Mouse (Mus musculus) macrophage (primary cell): ENCODE results near the gene Abhd17a. TPM values are rescaled to one million over a fixed set of nuclear protein-coding genes. Genes with fewer than 3 reads are reported as not detected.
A peak's percentile ranks its signal among the peaks of the same experiment; 100 is the strongest.

Experiments used
- H3K27ac ChIP-seq: fragments of 350-480 bp; formaldehyde crosslinking; 2 replicates; pipeline ENCODE4 v1.9.0; 2021
- H3K36me3 ChIP-seq: fragments of 350-480 bp; formaldehyde crosslinking; 2 replicates; pipeline ENCODE4 v1.9.0; 2021; ENCODE audit errors: inconsistent target
- H3K4me3 ChIP-seq: fragments of 350-480 bp; formaldehyde crosslinking; 2 replicates; pipeline ENCODE4 v1.9.0; 2021; ENCODE audit errors: inconsistent target
- H3K79me2 ChIP-seq: fragments of 350-480 bp; formaldehyde crosslinking; 2 replicates; pipeline ENCODE4 v1.9.0; 2021; ENCODE audit errors: inconsistent target
- WGBS: methylation state at CpG from one replicate; pipeline ENCODE4 v1.1.7; 2026; ENCODE audit warnings: inconsistent platforms; ENCODE audit not compliant: missing documents; 5-methylcytosine and 5-hydroxymethylcytosine counted together
- polyA plus RNA-seq: library from polyadenylated mRNA; stranded (reverse); fragments of 250-400 nt; gene quantifications from 3 replicates; pipeline ENCODE4 v1.2.4, GENCODE M21; 2018; ENCODE audit warnings: inconsistent platforms

The Abhd17a gene
- polyA plus RNA-seq, 1 experiment from 2014 or later: 11.7 TPM

GRCm38 (mm10) chr10:80576351-80577194, 13.6 kb downstream of the Abhd17a start:
- Histone ChIP-seq H3K36me3 (no peaks in the 10 kb centered on the region), H3K4me3 (peak overlapping the region; percentile 62), H3K27ac (no peak overlapping the region), H3K79me2 (peaks cover 47% of the 10 kb centered on the region)
- WGBS: under 1% methylated on average over 79 of the region's 96 CpGs

- no peak overlapping the region for H3K27ac ChIP-seq
- peaks cover 54% of the 10 kb centered on the region for H3K79me2 ChIP-seq
- H3K36me3 ChIP-seq: no peaks in the 10 kb centered on the region
- WGBS: 16% methylated on average over 17 of the region's 17 CpGs
- H3K4me3 ChIP-seq: peak overlapping the region; percentile 62
Observed at GRCm38 (mm10) chr10:80575925-80576324, 14.2 kb downstream of the Abhd17a start.

GRCm38 (mm10) chr10:80574896-80575295, 15.2 kb downstream of the Abhd17a start:
- H3K36me3 ChIP-seq: no peaks in the 10 kb centered on the region
- no peak overlapping the region for H3K27ac ChIP-seq
- 87% methylated on average over 3 of the region's 3 CpGs for WGBS
- peaks cover 64% of the 10 kb centered on the region for H3K79me2 ChIP-seq
- H3K4me3 ChIP-seq: no peak overlapping the region

GRCm38 (mm10) chr10:80573944-80574343, 16.2 kb downstream of the Abhd17a start:
- no peak overlapping the region for H3K4me3 ChIP-seq
- 97% methylated on average over 7 of the region's 9 CpGs for WGBS
- H3K36me3 ChIP-seq: no peaks in the 10 kb centered on the region
- H3K79me2 ChIP-seq: peaks cover 71% of the 10 kb centered on the region
- H3K27ac ChIP-seq: no peak overlapping the region

GRCm38 (mm10) chr10:80572477-80572876, 17.7 kb downstream of the Abhd17a start:
- Histone ChIP-seq H3K4me3 (no peak overlapping the region), H3K27ac (no peak overlapping the region), H3K79me2 (peaks cover 82% of the 10 kb centered on the region), H3K36me3 (no peaks in the 10 kb centered on the region)
- 92% methylated on average over 2 of the region's 2 CpGs for WGBS

- 17% methylated on average over 27 of the region's 30 CpGs for WGBS
- peaks cover 80% of the 10 kb centered on the region for H3K79me2 ChIP-seq
- H3K27ac ChIP-seq: peak overlapping the region; percentile 33
- no peaks in the 10 kb centered on the region for H3K36me3 ChIP-seq
- peak overlapping the region; percentile 36; the same call in 1 of the 2 replicates for H3K4me3 ChIP-seq
Observed at GRCm38 (mm10) chr10:80570871-80571836, 19.0 kb downstream of the Abhd17a start.

GRCm38 (mm10) chr10:80570419-80570818, 19.7 kb downstream of the Abhd17a start:
- 62% methylated on average over 9 of the region's 10 CpGs for WGBS
- H3K27ac ChIP-seq: peak overlapping the region; percentile 33
- peaks cover 73% of the 10 kb centered on the region for H3K79me2 ChIP-seq
- H3K36me3 ChIP-seq: no peaks in the 10 kb centered on the region
- peak overlapping the region; percentile 36 for H3K4me3 ChIP-seq

GRCm38 (mm10) chr10:80569664-80570066, 20.5 kb downstream of the Abhd17a start:
- H3K79me2 ChIP-seq: peaks cover 66% of the 10 kb centered on the region
- H3K4me3 ChIP-seq: peak overlapping the region; percentile 36
- 5% methylated on average over 10 of the region's 10 CpGs for WGBS
- no peaks in the 10 kb centered on the region for H3K36me3 ChIP-seq
- H3K27ac ChIP-seq: 0 out of 2 replicates have a peak overlapping the region, but pooled peaks have one; percentile 33

GRCm38 (mm10) chr10:80568876-80569275, 21.3 kb downstream of the Abhd17a start:
- WGBS: 97% methylated on average over 23 of the region's 29 CpGs
- Histone ChIP-seq H3K27ac (no peak overlapping the region), H3K79me2 (peaks cover 58% of the 10 kb centered on the region), H3K4me3 (no peak overlapping the region), H3K36me3 (no peaks in the 10 kb centered on the region)

- no peak overlapping the region for H3K4me3 ChIP-seq
- H3K27ac ChIP-seq: no peak overlapping the region
- no peaks in the 10 kb centered on the region for H3K36me3 ChIP-seq
- 45% methylated on average over 17 of the region's 17 CpGs for WGBS
- H3K79me2 ChIP-seq: peaks cover 34% of the 10 kb centered on the region
Observed at GRCm38 (mm10) chr10:80566375-80567092, 23.6 kb downstream of the Abhd17a start.

GRCm38 (mm10) chr10:80561116-80561944, 28.8 kb downstream of the Abhd17a start, which contains the start of gene Rexo1:
Gene Rexo1 (minus strand): TSS chr10:80561560.
- WGBS: under 1% methylated on average over 70 of the region's 72 CpGs
- Histone ChIP-seq H3K27ac (peak within 1 kb of the TSS; percentile 94), H3K36me3 (no peaks in the 10 kb centered on the region), H3K79me2 (peaks cover 49% of the 10 kb centered on the region), H3K4me3 (peak within 1 kb of the TSS; percentile 99)

- peak overlapping the region; percentile 99 for H3K4me3 ChIP-seq
- H3K79me2 ChIP-seq: peaks cover 56% of the 10 kb centered on the region
- H3K27ac ChIP-seq: peak overlapping the region; percentile 94
- WGBS: under 1% methylated on average over 13 of the region's 13 CpGs
- H3K36me3 ChIP-seq: no peaks in the 10 kb centered on the region
Observed at GRCm38 (mm10) chr10:80560621-80561020, 29.5 kb downstream of the Abhd17a start.

GRCm38 (mm10) chr10:80559431-80559830, 30.7 kb downstream of the Abhd17a start:
- Histone ChIP-seq H3K36me3 (no peaks in the 10 kb centered on the region), H3K79me2 (peaks cover 68% of the 10 kb centered on the region), H3K4me3 (no peak overlapping the region), H3K27ac (no peak overlapping the region)
- WGBS: 90% methylated on average over 7 of the region's 7 CpGs
